Mouse (Mus musculus): ENCODE data around the gene Rnf145.

DNA sequence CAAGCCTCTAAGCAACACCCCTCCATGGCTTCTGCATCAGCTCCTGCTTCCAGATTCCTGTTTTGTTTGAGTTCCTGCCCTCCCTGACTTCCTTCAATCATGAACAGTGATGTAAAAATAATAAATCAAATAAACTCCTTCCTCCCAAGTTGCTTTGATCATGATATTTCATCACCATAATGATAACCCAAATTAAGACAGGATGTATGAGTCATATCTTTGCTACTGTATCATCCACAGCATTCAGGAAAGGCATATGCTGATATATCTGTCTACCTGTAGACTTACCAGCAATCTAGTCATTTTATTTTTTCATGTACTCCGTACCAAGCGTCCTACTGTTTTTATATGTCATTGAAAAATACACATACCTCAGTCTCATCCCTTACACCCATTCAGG is 17.3 kb upstream of the Rnf145 start:
- no peak for TF ChIP-seq POLR2A (IDR thresholded peaks at IDR 0.05; ENCODE audit: insufficient read depth, low read depth, low read length)
- TF ChIP-seq CTCF (IDR thresholded peaks at IDR 0.05; ENCODE audit: insufficient read depth, low read depth, low read length) = no peak

All from olfactory bulb, adult 2 months (tissue).